Mouse (Mus musculus) adrenal gland, adult (tissue): ENCODE measurements around the gene Bach2.
A peak's percentile ranks its signal among the peaks of the same experiment; 100 is the strongest.

Experiments
- DNase-seq, 2 experiments: peaks; one replicate each; pipeline ENCODE4 v3.0.0; 2022 to 2023; ENCODE audit warnings: low spot score in 1 of 2; ENCODE audit not compliant: inconsistent age in 2 of 2

Bach2 gene

DNA sequence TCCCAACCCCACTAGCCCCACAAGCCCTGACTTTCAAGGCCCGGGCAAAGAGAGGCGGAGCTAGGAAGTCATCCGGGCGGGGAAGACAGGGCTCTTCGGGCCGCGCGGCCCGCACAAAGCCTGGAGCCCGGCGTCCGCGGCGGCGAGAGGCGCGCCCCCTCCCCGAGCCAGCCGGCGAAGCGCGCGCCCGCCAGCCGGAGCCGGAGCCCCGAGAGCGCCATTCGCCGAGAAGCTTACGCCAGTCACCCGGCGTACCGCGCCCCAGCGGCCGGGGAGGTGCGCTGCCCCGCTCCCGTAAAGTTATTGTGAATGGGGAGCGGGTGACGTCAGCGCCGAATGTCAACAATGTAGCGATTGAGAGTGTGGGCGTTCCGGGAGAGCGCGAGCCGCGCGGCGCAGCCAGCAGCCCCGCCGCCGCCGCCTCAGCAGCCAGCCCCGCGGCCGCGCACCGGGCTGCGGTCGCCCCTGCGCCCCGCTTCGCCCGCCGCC lies at the start of gene Bach2:
Bach2 (plus strand) TSS at position 439 of the 489 bp plus-strand sequence.
- DNase-seq: peak; percentile 87 to 96

DNA sequence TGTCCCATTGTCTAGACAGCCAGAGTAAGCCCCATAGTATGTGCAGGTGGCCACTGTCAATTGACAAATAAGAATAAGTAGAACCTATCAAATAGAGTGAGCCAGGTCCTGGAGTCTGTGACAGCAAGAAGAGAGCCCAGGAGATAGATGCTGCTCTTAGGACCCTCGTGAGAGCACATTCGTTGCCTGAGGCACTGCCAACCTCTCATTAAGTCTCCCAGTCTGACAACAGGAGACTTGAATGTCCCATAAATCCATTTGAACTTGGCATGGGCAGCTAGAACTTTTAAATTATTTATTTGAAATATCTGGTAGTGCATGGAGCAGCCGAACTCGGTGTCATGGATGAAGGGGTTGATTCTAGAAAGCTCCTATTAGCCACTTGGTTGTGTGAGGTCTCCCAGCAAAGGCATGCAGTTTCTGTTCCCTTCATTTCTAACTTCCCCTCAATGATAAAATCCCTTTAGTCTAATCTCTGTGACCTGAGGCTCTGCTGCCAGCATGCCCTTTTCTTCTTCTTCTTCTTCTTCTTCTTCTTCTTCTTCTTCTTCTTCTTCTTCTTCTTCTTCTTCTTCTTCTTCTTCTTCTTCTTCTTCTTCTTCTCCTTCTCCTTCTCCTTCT lies 49.1 kb upstream of the Bach2 start:
- DNase-seq: no peak

DNA sequence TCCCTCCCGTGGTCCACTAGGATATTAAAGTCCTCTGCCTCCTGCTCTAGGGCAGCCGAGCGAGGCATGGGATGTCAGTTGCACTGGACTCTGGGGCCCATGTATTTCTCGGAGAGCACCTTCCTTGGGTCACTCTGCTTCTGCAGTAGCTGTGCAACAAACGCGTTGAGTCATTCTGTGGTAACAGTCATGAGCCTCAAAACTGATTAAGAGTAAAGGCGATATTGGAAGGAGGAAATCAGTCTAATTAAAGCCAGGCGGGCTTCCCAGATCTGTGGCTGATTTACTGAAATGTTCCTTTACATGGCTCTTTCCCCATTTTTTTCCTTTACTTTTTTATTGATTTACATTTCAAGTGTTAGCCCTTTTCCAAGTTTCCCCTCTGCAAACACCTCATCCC lies 48.1 kb upstream of the Bach2 start:
- DNase-seq: no peak

DNA sequence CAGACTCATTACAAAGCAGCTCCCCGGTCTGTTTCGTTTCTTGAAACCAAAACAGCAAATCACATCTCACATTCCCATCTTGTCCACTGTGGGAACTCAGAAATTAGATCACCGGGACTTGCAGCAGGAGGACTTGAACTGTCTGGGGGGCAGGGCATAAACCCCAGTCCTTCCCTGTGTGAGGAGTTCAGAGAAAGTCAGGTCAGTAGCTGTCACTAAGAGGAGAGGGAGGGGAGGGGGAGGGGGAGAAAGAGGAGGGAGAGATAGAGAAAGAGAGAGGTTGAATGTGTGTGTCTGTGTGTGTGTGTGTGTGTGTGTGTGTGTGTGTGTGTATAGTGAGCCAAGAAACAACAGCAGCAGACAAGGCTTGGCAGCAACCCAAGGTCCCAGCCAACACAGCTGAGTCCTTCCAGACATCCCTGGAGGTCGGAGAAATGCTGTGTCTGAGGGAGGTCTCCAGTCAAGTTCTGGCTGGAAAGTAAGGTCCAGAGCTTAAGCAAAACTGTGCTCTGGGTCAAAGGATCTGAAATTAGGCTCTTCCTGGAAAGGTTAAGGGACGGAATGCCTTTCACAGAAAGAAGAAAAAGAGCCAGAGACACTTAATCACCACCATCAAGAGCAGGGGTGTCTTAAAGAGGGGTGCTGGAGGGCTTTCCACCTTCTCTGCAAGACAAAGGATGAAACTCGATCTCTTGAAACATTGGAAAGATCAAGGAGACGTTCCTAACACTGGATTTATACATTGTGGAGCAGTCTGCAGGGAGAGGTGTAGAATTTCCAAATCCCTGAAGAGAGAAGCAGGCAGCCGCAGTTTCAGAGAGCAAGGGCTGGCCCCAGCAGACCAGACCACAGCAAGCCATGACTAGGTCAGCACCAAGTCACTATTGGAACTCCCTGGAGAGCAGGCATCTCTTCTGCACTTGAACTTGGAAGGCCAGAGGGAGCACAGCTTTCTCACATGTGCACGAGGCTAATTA lies 42.4 kb upstream of the Bach2 start:
- DNase-seq: peak; percentile 51 to 83

DNA sequence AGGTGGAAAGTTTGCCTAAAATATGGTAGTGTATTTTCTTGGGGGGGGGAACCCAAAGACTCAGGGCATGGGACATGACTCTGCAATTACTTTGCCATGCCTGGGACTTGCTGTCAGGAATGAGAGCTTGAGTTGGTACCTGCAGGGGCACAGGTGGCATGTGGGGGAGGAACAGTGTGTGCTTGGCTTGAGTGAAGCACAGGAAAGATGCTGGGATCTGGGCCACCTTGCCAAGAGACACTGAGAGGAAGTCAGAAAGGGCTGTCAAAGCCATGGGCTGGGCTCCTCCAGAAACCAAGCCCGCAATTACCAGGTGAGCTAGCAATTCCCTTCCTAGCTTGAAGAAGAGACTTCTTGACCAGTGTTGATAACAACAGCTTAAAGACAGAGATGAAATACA lies 40.6 kb upstream of the Bach2 start:
- no peak for DNase-seq

DNA sequence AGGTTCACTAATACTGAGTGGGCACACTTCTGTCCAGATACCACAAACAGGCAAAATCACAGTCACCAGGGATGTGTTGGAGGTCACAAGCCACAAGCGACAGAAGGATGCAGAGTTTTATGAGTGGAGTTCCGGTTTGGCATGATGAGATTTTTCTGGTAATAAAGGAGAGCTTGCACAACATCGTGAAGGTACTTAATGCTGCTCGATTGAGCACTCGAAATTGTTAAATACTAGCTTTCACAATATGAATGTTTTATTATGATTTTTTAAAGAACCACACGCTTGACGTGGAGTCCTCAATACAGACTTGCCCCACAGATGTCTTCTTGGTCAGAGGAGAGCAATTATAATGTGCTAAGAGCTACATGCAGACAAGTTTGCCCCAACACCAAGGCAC lies 40.0 kb upstream of the Bach2 start:
- DNase-seq: no peak

DNA sequence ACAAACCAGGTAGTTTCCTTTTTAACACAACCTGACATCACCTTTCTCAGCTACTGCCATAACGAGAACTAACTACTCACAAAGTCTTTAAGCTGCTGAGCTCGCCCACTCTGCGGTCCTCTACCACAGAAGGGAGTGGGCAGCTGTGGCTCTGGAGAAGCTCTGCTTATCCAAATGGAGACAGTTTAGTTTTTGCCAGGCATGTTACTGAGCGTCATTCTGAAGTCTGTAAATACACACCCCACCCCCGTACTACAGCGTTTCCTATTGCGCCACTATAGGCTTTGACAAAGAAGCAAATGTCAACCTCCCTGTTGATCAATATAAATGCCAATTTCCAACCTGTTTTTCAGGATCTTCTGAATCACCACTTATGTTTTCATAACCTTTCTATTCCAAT lies 39.4 kb upstream of the Bach2 start:
- DNase-seq: no peak

DNA sequence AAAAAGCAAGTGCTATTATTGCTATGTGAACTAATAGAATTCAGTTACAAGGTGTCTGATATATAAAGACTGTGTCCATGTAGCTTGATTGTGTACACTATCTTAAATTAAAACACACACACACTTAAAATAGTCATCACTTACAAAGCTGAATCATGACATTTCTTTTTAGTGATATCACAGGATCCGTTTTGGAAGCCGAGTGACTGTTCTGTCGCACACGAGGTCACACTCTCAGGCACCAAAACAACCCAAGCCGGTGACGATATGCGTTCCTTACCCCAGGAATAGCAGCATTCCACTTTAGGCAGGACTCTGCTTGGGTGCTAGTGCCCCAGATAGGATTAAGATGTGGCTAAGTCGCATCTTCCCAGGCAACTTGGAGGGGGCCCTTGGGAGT lies 37.5 kb upstream of the Bach2 start:
- DNase-seq: no peak

DNA sequence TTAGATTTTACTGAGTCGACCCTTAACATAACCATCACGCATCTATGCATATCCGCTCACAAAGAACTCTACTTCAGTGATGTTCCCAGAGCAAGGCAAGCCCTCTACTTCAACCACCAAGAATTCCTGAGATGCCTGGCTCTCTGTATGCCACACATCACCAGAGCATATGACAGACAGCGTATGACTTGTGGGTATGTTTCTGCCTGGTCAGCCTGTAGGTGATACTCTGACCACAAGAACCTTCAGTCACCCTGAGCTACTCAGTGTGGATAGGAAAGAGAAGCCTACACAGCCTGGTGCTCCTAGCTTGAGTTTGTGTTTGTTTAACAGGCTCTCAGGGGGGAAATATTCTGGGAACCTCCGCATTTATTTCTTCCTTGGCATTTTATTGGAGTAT lies 36.2 kb upstream of the Bach2 start:
- no peak for DNase-seq

DNA sequence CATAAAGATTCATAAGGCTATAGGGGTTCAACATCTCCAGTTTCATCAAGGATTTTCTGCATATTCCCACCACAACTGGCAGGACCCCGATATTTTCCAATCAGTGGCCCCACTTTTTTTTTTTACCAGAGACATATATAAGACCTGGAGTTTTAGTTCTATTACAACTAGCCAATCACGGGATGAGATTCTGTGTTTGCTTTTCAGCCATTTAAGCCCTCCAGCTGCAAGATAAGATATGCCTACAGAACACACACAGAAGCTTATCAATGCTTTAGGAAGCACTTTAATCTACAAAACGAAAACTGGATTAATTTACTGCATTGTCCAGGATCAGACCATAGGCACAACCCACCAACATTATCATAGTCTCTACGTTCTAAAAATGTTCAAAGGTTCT lies 33.8 kb upstream of the Bach2 start:
- DNase-seq: no peak

DNA sequence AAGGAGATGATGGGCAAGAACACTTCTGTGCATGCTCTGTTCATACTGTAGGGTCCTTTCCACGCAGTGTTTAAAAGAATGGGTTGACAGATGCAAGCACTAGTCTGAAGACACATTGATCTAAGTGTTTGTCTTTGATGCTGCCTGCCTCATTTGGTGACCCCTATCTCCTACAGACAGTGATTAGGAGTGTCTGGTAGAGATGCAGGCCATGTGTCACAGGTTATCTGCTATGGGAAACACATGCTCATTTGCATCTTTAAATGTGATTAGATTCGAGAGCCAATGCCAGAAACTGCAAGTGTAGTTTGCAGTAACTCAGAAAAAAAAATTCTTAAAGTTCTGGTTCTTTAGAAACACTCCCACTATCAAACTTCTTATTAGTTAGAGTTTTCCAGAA lies 32.8 kb upstream of the Bach2 start:
- no peak for DNase-seq

DNA sequence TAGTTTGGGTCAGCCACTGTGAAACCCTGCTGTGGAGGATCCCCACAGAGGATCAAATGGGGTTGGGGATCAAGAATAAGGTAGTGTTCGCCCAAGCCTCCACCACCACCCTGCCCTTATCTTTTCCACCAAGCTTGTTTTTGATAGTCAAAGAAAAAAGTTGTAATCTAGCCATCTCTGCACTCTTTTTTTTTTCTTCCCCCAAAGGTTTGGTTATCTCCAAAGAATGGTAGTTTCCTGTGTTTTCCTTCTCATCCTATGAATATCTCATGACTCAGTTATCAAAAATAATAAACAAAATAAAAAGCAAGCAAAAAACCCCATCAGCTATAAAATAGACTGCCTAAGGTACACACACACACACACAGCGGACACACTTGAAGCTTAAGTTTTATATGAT lies 28.6 kb upstream of the Bach2 start:
- DNase-seq: no peak

DNA sequence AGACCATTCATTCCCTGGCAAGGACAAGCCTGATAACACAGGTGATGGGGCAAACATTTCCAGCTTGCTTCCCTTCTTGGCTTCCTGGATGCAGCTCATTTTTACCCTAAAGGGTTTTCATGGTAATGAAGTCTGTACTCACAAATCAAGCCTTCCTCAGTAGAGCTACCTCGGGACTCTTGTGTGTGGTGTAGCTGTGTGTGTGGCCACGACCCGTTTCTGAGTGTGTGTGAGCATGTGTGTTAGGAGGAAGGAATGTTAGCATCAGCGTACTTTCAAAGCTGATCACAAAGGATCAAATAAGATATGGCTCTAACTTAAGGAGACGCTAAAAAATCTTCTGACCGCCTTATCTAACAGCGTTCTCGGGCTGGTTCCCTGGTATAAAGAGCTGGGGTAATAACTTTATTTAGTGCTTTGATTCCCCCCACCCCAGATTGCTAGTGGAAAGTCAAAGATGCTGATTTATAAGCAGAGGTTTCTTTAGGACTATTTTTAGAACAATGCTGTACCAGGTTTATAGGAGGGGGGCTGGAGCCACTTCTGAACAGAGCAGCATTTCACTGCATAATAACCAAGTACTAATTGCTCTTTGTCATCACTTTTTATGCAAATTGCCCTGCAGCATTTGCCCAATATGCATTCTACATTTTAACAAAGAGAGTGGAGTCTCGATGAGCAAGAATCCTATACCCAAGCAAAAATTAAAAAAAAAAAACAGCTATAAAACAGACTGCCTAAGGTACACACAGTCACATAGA lies 28.0 kb upstream of the Bach2 start:
- no peak for DNase-seq

DNA sequence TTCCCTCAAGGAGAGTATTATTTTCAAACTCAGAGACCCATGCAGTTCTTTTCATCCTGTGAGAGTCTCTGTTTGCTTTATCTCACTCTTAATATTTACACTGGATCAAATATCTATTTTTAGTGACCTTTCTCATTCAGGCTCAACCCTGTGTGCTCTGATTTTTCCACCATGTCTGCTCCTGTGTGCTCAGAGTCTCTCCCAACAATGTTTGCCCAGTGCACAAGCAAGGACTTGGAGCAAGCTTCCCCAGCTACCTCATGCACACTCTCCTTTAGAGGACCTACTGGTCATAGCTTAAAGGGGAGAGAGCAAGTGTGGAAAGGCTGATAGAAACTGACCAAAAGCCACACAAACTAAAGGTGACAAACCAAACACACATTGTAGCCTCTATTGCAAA lies 26.0 kb upstream of the Bach2 start:
- no peak for DNase-seq

DNA sequence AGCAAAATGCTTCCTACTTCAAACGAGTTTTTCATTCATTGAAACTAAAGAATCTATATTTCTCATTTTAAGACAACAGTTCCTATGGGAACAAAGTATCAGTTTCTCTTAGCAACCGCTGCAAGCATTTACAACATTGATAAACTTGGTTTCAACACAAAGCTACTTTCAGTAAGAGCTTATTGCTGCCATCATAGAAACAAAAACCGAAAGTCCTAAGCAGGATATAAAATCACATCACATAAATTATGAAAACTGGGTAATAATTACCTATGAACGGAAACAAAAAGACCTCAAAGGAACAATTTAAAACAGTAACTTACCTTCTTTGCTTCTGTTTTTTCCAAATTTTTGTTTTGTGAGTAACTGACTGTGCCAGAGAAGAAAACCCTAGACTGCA lies 22.1 kb upstream of the Bach2 start:
- no peak for DNase-seq

DNA sequence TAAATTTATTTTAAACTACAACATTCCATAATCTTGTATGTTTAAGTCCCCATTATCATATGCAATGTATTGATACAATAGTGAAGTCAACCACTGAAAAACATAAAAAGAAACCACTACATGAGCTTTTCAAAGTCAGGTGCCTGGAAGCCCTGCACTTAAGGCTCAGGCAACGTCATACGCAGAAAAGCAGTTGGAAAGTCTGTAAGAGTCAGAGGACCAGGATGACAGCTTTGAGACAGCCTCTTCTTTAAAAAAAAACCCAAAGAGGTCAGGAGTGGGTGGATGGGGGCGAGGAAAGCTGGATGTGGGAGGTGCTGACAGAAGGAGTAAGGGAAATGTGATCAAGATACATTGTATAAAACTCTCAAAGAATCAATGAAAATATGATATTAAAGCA lies 21.6 kb upstream of the Bach2 start:
- no peak for DNase-seq

DNA sequence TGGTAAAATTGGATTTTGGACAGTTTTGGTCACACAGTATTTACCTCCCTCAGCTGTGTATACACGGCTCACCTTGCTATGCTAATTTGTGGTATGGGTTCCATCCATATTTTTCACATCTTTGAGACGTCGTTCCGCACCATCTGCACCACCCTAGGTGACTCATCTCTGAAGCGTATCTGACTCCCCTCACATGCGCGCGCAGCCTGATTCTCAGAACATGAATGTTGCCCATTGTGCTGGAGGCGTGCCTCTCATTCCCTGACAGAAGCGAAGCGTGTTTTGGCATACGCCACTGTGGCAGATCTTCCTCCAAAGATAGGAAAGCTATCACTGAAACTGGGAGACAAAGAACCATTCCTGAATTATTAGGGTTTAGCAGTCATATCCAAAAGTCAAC lies 21.0 kb upstream of the Bach2 start:
- DNase-seq: no peak

DNA sequence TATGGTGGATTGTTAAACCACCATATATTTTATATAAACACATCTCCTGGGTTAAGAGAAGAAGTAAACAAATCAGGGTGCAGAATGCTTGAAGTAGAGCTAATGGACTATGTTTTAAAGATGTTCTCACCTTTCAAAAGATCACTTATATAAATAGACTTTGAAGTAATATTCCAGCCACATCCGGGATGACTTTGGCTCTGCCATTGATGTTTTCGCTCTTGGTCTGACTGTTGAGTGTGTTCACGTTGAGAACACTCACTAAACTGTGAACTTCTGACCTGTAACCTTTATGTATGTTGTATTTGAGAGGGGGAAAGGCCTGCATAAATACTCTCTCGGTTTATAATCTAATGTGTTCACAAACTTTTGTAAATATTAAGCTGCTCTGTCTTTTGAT lies 20.2 kb upstream of the Bach2 start:
- DNase-seq: no peak

DNA sequence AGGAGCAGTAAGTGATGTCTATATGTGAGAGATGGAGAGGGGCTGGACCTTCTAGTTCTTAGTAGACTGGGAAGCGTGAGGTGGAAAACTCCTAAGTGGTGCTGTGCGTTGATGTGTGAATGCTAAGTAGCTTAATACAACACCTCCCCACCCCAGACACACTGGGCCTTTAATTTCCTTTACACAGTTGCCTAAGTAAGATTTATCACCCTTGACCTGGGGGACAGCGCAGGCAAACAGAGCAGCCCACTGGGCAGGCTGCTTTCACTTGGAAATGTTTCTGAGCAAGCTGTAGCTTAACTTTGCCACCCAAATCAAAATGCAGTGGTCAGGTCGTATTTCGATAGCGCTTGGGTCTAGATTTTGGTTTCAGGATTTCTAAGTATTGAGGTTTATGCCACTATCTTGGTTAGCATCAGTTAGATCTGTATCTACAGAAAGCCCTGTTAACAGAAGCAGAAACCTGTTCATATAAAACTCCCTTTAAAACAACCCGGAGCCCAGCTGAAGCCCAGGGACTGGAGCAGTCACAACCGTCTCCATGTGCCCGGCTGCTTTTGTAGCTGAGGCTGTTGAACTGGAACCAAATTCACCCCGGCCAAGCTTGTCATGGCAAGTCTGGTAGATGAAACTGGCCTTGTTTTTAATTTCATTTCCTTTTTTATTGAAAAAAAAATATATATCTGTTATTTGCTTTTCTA lies 19.0 kb upstream of the Bach2 start:
- no peak for DNase-seq

DNA sequence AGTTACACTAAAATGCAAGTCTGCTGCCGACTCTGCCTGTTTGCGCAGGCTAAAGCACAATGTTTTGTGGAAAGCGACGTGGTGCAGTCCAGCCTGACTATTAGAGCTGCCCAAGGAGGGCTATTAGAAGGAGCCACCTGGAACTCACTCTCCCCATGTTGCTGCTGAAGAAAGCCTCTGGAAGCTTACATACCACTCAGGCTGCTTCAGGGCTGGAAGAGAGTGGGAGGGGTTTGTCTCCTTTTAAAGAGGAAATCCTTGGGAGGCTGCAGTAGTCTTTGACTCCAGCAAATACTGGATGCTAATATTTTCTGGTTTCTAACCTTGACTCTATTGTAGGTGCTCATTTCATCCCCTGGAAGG lies 18.5 kb upstream of the Bach2 start:
- no peak for DNase-seq

DNA sequence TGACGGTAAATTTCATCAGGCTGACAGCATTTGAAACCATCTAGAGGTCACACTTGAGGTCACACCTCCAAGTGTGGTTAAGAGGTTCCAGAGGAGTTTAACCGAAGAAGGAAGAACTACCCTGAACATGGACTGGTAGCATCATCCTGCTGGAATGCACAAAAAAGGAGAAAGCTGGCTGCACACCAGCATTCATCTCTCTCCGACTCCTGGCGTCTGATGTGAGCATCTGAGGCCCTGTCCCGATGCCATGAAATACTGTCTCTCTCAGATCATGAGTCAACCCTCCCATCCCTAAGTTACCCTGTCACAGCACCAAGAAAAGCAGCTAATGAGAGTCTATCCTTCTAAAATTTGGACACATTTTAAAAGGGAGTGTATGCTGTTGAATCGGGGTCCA lies 17.6 kb upstream of the Bach2 start:
- DNase-seq: no peak
